Mouse (Mus musculus): Measurements from ENCODE around the gene Fstl4. TPM values are rescaled to one million over a fixed set of nuclear protein-coding genes. Genes with fewer than 3 reads are reported as not detected.

Fstl4 gene
- total RNA-seq, 1 experiment, result 0.09 TPM

GRCm38 (mm10) chr11:52809542-52809941 lies 45.1 kb downstream of the Fstl4 start:
- no peak overlapping the region for H3K9ac ChIP-seq (ENCODE audit: insufficient read depth, low read depth, low read length, poor library complexity, severe bottlenecking)
- TF ChIP-seq ZC3H11A (IDR thresholded peaks at IDR 0.05; ENCODE audit: borderline replicate concordance, low read depth, low read length) (no peak), CHD2 (IDR thresholded peaks at IDR 0.05; ENCODE audit: low read depth, low read length) (no peak), MAFK (IDR thresholded peaks at IDR 0.05; ENCODE audit: insufficient read depth, low read depth, low read length) (no peak), ZNF384 (IDR thresholded peaks at IDR 0.05; ENCODE audit: low read depth, low read length) (no peak), HCFC1 (IDR thresholded peaks at IDR 0.05; ENCODE audit: borderline replicate concordance, insufficient read depth, low read length) (no peak)
- H3K4me3 ChIP-seq (ENCODE audit: insufficient read depth in 1 of 2, low read depth in 1 of 2, low read length in 2 of 2, poor library complexity in 1 of 2, severe bottlenecking in 1 of 2), result no peak overlapping the region
- H3K36me3 ChIP-seq (ENCODE audit: control insufficient read depth, insufficient read depth, low read length, poor library complexity, severe bottlenecking), result no peaks in the 10 kb centered on the region
- H3K27ac ChIP-seq (ENCODE audit: insufficient read depth, low read depth, low read length, poor library complexity, severe bottlenecking), result no peak overlapping the region
- no peaks in the 10 kb centered on the region for H3K9me3 ChIP-seq (ENCODE audit: control insufficient read depth, insufficient read depth, low read depth, low read length)
- no peaks in the 10 kb centered on the region for H3K4me1 ChIP-seq (ENCODE audit: control insufficient read depth in 2 of 2, insufficient read depth in 2 of 2, low read length in 2 of 2, poor library complexity in 1 of 2)
- in situ Hi-C loops (cut with MboI; ENCODE audit: low sequenced_read_pairs in 2 of 2, unreplicated experiment in 2 of 2), result no loop called here
- DNase-seq (ENCODE audit: low read depth, low spot score), result no peak

DNA sequence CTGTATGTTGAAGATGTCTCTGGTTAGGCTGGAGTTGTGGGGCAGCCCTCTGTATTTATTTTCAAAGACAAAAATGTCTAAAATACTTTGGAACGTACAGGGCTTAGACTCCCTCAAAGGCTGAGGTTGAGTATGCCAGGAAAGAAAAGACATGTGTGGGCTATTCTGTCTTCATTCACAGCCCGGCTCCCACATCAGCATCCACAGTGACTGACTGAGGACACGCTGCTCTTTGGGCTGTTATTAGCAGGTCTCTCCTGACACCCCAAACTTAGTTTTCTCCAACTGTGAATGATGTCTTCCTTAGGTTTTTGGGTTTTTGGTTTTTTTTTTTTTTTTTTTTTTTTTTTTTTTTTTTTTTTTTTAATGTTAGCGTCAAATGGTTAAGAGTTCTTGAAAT lies 51.6 kb downstream of the Fstl4 start:
- no peak for DNase-seq (ENCODE audit: low read depth, low spot score)
- H3K27ac ChIP-seq (ENCODE audit: insufficient read depth, low read depth, low read length, poor library complexity, severe bottlenecking), result no peak overlapping the region
- no peaks in the 10 kb centered on the region for H3K9me3 ChIP-seq (ENCODE audit: control insufficient read depth, insufficient read depth, low read depth, low read length)
- no peaks in the 10 kb centered on the region for H3K4me1 ChIP-seq (ENCODE audit: control insufficient read depth in 2 of 2, insufficient read depth in 2 of 2, low read length in 2 of 2, poor library complexity in 1 of 2)
- H3K36me3 ChIP-seq (ENCODE audit: control insufficient read depth, insufficient read depth, low read length, poor library complexity, severe bottlenecking), result no peaks in the 10 kb centered on the region
- TF ChIP-seq ZNF384 (IDR thresholded peaks at IDR 0.05; ENCODE audit: low read depth, low read length) (0 out of 2 replicates have a peak, but pooled peaks have one; percentile 24), CHD2 (IDR thresholded peaks at IDR 0.05; ENCODE audit: low read depth, low read length) (no peak)
- no peak overlapping the region for H3K4me3 ChIP-seq (ENCODE audit: insufficient read depth in 1 of 2, low read depth in 1 of 2, low read length in 2 of 2, poor library complexity in 1 of 2, severe bottlenecking in 1 of 2)
- H3K9ac ChIP-seq (ENCODE audit: insufficient read depth, low read depth, low read length, poor library complexity, severe bottlenecking), result no peak overlapping the region
- in situ Hi-C loops (cut with MboI; ENCODE audit: low sequenced_read_pairs in 2 of 2, unreplicated experiment in 2 of 2), result no loop called here

- Histone ChIP-seq H3K27ac (ENCODE audit: insufficient read depth, low read depth, low read length, poor library complexity, severe bottlenecking) (no peak overlapping the region), H3K36me3 (ENCODE audit: control insufficient read depth, insufficient read depth, low read length, poor library complexity, severe bottlenecking) (no peaks in the 10 kb centered on the region), H3K4me3 (ENCODE audit: insufficient read depth in 1 of 2, low read depth in 1 of 2, low read length in 2 of 2, poor library complexity in 1 of 2, severe bottlenecking in 1 of 2) (no peak overlapping the region), H3K4me1 (ENCODE audit: control insufficient read depth in 2 of 2, insufficient read depth in 2 of 2, low read length in 2 of 2, poor library complexity in 1 of 2) (no peaks in the 10 kb centered on the region), H3K9ac (ENCODE audit: insufficient read depth, low read depth, low read length, poor library complexity, severe bottlenecking) (no peak overlapping the region), H3K9me3 (ENCODE audit: control insufficient read depth, insufficient read depth, low read depth, low read length) (no peaks in the 10 kb centered on the region)
- in situ Hi-C loops (cut with MboI; ENCODE audit: low sequenced_read_pairs in 2 of 2, unreplicated experiment in 2 of 2), result no loop called here
- DNase-seq (ENCODE audit: low read depth, low spot score), result peak; percentile 26
- TF ChIP-seq HCFC1 (IDR thresholded peaks at IDR 0.05; ENCODE audit: borderline replicate concordance, insufficient read depth, low read length), result no peak
- TF ChIP-seq MAFK (IDR thresholded peaks at IDR 0.05; ENCODE audit: insufficient read depth, low read depth, low read length), result no peak
- no peak for TF ChIP-seq ZNF384 (IDR thresholded peaks at IDR 0.05; ENCODE audit: low read depth, low read length)
- TF ChIP-seq CHD2 (IDR thresholded peaks at IDR 0.05; ENCODE audit: low read depth, low read length), result no peak
- no peak for TF ChIP-seq ZC3H11A (IDR thresholded peaks at IDR 0.05; ENCODE audit: borderline replicate concordance, low read depth, low read length)
These were observed 56.0 kb downstream of the Fstl4 start for GRCm38 (mm10) chr11:52820336-52820905.

- Histone ChIP-seq H3K36me3 (ENCODE audit: control insufficient read depth, insufficient read depth, low read length, poor library complexity, severe bottlenecking) (no peaks in the 10 kb centered on the region), H3K4me3 (ENCODE audit: insufficient read depth in 1 of 2, low read depth in 1 of 2, low read length in 2 of 2, poor library complexity in 1 of 2, severe bottlenecking in 1 of 2) (no peak overlapping the region), H3K27ac (ENCODE audit: insufficient read depth, low read depth, low read length, poor library complexity, severe bottlenecking) (no peak overlapping the region), H3K4me1 (ENCODE audit: control insufficient read depth in 2 of 2, insufficient read depth in 2 of 2, low read length in 2 of 2, poor library complexity in 1 of 2) (no peaks in the 10 kb centered on the region), H3K9ac (ENCODE audit: insufficient read depth, low read depth, low read length, poor library complexity, severe bottlenecking) (no peak overlapping the region), H3K9me3 (ENCODE audit: control insufficient read depth, insufficient read depth, low read depth, low read length) (no peaks in the 10 kb centered on the region)
- TF ChIP-seq HCFC1 (IDR thresholded peaks at IDR 0.05; ENCODE audit: borderline replicate concordance, insufficient read depth, low read length), result no peak
- no peak for TF ChIP-seq CHD2 (IDR thresholded peaks at IDR 0.05; ENCODE audit: low read depth, low read length)
- no peak for TF ChIP-seq ZC3H11A (IDR thresholded peaks at IDR 0.05; ENCODE audit: borderline replicate concordance, low read depth, low read length)
- no peak for TF ChIP-seq ZNF384 (IDR thresholded peaks at IDR 0.05; ENCODE audit: low read depth, low read length)
- TF ChIP-seq MAFK (IDR thresholded peaks at IDR 0.05; ENCODE audit: insufficient read depth, low read depth, low read length), result no peak
- DNase-seq (ENCODE audit: low read depth, low spot score), result no peak
- in situ Hi-C loops (cut with MboI; ENCODE audit: low sequenced_read_pairs in 2 of 2, unreplicated experiment in 2 of 2), result no loop called here
These were observed 62.2 kb downstream of the Fstl4 start for GRCm38 (mm10) chr11:52826591-52826990.

Data from ES-E14 (cell line).